Mouse (Mus musculus): ENCODE data around the gene Tfdp2. TPM values are rescaled to one million over a fixed set of nuclear protein-coding genes. Genes with fewer than 3 reads are reported as not detected.
"Not testable (repeated sequence)": the region's sequence is repeated elsewhere in the genome, so short reads cannot be mapped to it uniquely, and the experiment has no call there.

The Tfdp2 gene
- polyA plus RNA-seq, 1 experiment from 2014 or later = 39.2 TPM

DNA sequence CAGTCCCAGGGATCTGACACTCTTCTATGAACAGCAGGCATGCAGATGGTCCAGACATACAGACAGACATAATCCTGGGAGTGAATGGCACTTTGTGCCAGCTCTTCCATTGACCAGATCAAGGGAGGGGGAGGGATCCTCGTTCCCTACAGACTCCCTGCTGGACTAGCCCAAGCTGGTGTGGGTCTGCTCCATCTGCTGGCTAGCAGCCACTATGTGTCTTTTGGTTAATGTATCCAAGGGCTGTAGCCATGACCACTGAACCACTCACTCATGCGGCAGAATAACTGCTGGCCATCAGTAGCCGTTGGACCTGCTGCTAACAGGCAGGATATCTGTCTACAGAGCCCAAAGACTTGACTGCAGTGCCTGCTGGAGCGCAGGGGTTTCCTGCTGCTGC is 128.4 kb downstream of the Tfdp2 start:
- no peaks in the 10 kb centered on the region for H3K27me3 ChIP-seq (replicated peaks)
- no peaks in the 10 kb centered on the region for H3K9me3 ChIP-seq
- no peak overlapping the region for H3K4me2 ChIP-seq (replicated peaks)
- 0 out of 2 replicates have a peak, but pooled peaks cover 3% of the 10 kb centered on the region for H3K4me1 ChIP-seq (replicated peaks)
- no peaks in the 10 kb centered on the region for H3K36me3 ChIP-seq
- no peak overlapping the region for H3K4me3 ChIP-seq (replicated peaks)
- no peak for ATAC-seq
- H3K9ac ChIP-seq = no peak overlapping the region
- H3K27ac ChIP-seq = no peak overlapping the region
- WGBS = 66% methylated on average over 4 of the region's 4 CpGs

DNA sequence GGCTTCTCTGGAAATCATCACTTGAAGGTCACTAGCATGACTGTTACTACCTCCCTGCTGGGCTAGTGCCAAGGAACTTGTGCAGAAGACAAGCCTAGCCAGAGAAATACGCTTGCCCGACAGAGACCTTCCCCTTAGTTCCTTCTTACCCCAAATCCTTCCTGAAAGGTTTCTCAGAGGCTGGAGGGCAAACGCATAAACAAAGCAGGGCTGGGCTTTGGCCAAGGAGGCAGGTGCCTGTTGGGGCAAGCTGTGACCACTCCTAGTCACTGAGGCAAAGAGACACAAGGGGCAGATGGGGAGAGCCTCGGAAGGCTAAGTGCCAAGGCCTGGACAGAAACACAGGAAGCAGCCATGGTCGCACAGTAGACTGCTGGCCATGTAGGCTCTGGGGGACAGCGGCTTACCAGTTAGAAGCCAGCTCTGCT is 130.4 kb downstream of the Tfdp2 start:
- 0 out of 2 replicates have a peak, but pooled peaks cover 3% of the 10 kb centered on the region for H3K4me1 ChIP-seq (replicated peaks)
- no peaks in the 10 kb centered on the region for H3K9me3 ChIP-seq
- H3K4me3 ChIP-seq (replicated peaks) = no peak overlapping the region
- 56% methylated on average over 6 of the region's 6 CpGs for WGBS
- no peaks in the 10 kb centered on the region for H3K36me3 ChIP-seq
- ATAC-seq = no peak
- H3K4me2 ChIP-seq (replicated peaks) = no peak overlapping the region
- no peak overlapping the region for H3K27ac ChIP-seq
- H3K27me3 ChIP-seq (replicated peaks) = no peaks in the 10 kb centered on the region
- H3K9ac ChIP-seq = no peak overlapping the region

DNA sequence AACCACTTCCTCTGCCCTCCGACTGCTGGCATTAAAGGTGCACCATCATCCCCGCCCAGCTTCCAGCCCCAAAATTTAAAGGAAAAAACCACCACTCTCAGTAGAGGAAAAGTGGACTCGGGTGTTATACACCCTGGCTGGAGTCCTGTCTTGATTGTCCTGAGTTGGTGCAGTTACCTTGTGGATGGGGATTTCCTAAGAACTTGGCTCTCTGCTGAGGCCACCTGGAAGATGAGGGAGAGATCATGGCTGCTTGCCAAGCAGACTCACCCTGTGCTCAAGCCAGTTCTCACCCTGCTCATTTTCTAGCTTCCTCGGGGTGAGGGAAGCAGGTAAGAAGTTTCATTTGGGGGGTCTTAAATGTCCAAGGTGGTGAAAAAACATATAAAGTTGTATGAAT is 132.2 kb downstream of the Tfdp2 start:
- 0 out of 2 replicates have a peak, but pooled peaks cover 3% of the 10 kb centered on the region for H3K4me1 ChIP-seq (replicated peaks)
- H3K27ac ChIP-seq = no peak overlapping the region
- ATAC-seq = no peak
- no peaks in the 10 kb centered on the region for H3K27me3 ChIP-seq (replicated peaks)
- no peaks in the 10 kb centered on the region for H3K36me3 ChIP-seq
- 88% methylated on average over 4 of the region's 4 CpGs for WGBS
- no peaks in the 10 kb centered on the region for H3K9me3 ChIP-seq
- H3K9ac ChIP-seq = no peak overlapping the region
- H3K4me2 ChIP-seq (replicated peaks) = no peak overlapping the region
- H3K4me3 ChIP-seq (replicated peaks) = no peak overlapping the region

DNA sequence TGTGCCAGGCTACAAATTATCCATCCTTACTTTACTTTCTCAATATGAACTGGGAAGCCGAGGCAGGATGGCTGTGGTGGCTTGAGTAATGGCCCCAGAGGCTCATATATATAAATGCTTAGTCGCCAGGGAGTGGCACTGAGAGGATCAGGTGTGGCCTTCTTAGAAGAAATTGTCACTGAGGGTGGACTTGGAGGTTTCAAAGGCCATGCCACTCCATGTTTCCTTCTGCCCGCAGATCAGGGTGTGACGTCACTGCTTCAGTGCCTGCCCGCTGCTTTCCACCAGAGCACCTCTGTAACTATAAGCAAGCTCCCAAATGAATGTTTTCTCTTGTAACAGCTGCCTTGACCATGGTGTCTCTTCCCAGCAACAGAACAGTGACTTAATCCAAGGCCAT is 135.1 kb downstream of the Tfdp2 start:
- Histone ChIP-seq H3K4me3 (replicated peaks) (no peak overlapping the region), H3K27ac (no peak overlapping the region), H3K36me3 (peaks cover 6% of the 10 kb centered on the region; the same call in 1 of the 2 replicates), H3K9me3 (no peaks in the 10 kb centered on the region), H3K27me3 (replicated peaks) (no peaks in the 10 kb centered on the region), H3K4me1 (replicated peaks) (0 out of 2 replicates have a peak, but pooled peaks cover 3% of the 10 kb centered on the region), H3K4me2 (replicated peaks) (no peak overlapping the region), H3K9ac (no peak overlapping the region)
- peak; percentile 43; the same call in 1 of the 2 replicates for ATAC-seq
- 85% methylated on average over 5 of the region's 5 CpGs for WGBS

DNA sequence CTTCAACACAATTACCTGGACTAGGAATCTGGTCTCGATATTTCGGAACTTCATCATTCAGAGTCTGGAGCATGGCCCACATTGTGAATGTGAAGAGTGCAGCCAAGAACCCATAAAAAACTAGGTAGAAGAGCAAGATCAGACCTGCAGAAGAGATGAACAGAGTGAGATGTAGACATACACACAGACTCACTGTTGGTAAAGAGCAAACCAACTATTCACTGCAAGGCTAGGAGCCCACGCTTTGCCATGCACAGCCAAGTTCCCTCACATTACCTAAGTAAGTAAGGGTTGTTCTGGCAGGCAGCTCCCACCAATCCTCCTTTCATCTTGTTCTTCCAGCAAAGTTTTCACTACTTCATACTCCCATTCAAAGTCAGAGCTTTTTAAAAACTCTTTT is 149.7 kb downstream of the Tfdp2 start:
- no peaks in the 10 kb centered on the region for H3K9me3 ChIP-seq
- no peak overlapping the region for H3K4me2 ChIP-seq (replicated peaks)
- H3K36me3 ChIP-seq = peaks cover 2% of the 10 kb centered on the region
- 95% methylated on average over 3 of the region's 3 CpGs for WGBS
- no peaks in the 10 kb centered on the region for H3K4me1 ChIP-seq (replicated peaks)
- ATAC-seq = no peak
- H3K4me3 ChIP-seq (replicated peaks) = no peak overlapping the region
- no peaks in the 10 kb centered on the region for H3K27me3 ChIP-seq (replicated peaks)
- no peak overlapping the region for H3K9ac ChIP-seq
- H3K27ac ChIP-seq = no peak overlapping the region

DNA sequence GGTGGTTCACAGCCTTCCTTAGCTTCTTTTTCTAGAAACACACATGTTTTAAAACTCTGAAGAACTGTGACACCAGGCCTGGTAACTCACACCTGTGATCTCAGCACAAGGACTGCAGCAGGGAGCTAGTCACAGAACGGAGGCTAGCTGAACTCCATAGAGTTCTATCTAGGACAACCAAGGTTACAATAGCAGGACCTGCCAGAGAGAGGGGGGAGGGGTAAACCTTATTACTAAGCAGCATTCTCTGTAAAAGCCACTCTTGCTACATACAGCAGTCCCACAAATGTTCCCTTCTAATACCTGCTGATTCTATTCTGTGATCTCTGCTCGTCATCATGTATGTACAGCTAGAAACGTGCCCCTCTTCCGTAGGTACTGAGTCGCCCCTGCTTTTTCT is 152.8 kb downstream of the Tfdp2 start:
- no peak for ATAC-seq
- peaks cover 2% of the 10 kb centered on the region; the same call in 1 of the 2 replicates for H3K4me1 ChIP-seq (replicated peaks)
- WGBS = 91% methylated on average over 5 of the region's 5 CpGs
- H3K9me3 ChIP-seq = no peaks in the 10 kb centered on the region
- H3K27ac ChIP-seq = no peak overlapping the region
- no peak overlapping the region for H3K4me2 ChIP-seq (replicated peaks)
- H3K36me3 ChIP-seq = no peaks in the 10 kb centered on the region
- H3K9ac ChIP-seq = no peak overlapping the region
- no peak overlapping the region for H3K4me3 ChIP-seq (replicated peaks)
- H3K27me3 ChIP-seq (replicated peaks) = no peaks in the 10 kb centered on the region

DNA sequence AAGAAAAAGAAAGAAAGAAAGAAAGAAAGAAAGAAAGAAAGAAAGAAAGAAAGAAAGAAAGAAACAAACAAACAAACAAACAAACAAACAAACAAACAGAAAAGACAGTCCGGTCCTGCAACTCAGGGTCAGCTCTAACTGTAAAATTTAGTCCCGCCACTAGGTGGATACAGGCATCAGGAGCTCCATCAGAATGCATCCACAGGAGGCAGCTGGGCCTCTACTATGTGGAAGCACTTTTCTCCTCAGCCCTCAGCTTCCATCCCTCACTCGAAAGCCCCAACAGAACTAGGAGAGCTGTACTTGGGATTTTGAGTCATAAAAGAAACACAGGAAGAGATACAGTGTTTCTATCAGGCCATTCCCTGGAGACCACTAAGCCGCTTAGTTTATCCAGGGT is 153.9 kb downstream of the Tfdp2 start:
- Histone ChIP-seq H3K4me1 (replicated peaks) (peaks cover 3% of the 10 kb centered on the region; the same call in 1 of the 2 replicates), H3K27ac (no peak overlapping the region), H3K9me3 (no peaks in the 10 kb centered on the region), H3K4me2 (replicated peaks) (no peak overlapping the region), H3K36me3 (no peaks in the 10 kb centered on the region), H3K4me3 (replicated peaks) (no peak overlapping the region), H3K27me3 (replicated peaks) (no peaks in the 10 kb centered on the region), H3K9ac (no peak overlapping the region)
- WGBS = 25% methylated on average over 4 of the region's 4 CpGs
- peak; percentile 71 for ATAC-seq

DNA sequence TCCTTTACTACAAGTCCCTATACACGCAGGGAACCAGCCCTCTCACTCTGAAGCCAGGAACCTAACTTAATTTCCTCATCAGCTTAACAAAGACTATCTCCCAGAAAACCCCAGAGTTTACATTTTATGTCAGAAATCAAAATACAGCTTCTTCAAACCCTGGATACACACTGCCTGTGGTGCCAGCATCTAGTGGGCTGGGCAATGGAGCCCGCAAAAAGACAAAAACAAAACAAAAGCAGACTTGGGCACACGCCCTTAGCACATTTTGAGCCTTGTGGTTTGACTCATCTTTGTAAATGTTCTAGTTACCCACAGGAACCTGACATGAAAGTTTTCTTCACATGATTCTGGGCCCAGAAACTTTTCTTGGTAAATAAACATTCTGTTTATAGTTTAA is 154.4 kb downstream of the Tfdp2 start:
- Histone ChIP-seq H3K4me3 (replicated peaks) (no peak overlapping the region), H3K4me1 (replicated peaks) (peaks cover 3% of the 10 kb centered on the region; the same call in 1 of the 2 replicates), H3K4me2 (replicated peaks) (no peak overlapping the region), H3K9me3 (no peaks in the 10 kb centered on the region), H3K27ac (no peak overlapping the region), H3K9ac (no peak overlapping the region), H3K27me3 (replicated peaks) (no peaks in the 10 kb centered on the region), H3K36me3 (no peaks in the 10 kb centered on the region)
- 54% methylated on average over 3 of the region's 3 CpGs for WGBS
- no peak for ATAC-seq

DNA sequence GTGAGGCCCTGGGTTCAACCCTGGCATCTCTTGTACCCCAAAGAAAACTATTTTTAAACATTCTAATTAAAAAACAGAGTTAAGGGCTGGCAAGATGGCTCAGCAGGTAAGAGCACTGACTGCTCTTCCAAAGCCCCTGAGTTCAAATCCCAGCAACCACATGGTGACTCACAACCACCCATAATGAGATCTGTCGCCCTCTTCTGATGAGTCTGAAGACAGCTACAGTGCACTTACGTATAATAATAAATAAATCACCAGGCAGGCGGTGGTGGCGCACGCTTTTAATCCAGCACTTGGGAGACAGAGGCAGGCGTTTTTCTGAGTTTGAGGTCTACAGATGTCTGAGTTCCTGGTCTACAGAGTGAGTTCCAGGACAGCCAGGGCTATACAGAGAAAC is 155.7 kb downstream of the Tfdp2 start:
- not testable (repeated sequence) for H3K36me3 ChIP-seq; H3K4me1 ChIP-seq (replicated peaks); H3K27me3 ChIP-seq (replicated peaks); H3K9me3 ChIP-seq; H3K4me2 ChIP-seq (replicated peaks); ATAC-seq; H3K4me3 ChIP-seq (replicated peaks); H3K27ac ChIP-seq; H3K9ac ChIP-seq
- 89% methylated on average over 6 of the region's 6 CpGs for WGBS

DNA sequence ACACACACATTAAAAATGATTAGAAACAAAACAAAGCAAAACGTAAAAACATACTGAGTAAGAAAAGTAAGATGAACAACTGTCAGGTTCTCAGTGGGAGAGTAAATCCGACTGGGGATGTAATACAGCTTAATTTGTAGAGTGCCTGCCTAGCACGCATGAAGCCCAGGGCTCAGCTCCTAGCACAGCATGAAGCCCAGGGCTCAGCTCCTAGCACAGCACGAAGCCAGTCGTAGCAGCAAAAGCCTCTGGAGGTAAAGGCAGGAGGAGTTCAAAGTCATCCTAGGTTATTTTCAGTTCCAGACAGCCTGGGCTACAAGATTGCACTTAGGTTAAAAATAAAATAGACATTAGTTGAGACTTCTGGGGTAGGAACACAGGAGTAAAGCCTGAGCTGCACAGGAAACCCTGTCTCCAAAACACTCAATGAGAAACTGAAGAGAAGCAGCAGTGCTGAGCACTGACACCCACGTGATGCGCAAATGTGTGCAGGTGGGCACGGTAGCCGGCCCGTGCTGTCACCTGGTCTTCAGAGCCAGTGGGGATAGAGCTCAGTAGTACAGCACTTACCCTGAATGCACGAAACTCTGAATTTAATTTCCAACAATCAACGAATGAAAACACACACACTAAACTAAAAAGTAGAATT is 157.2 kb downstream of the Tfdp2 start:
- ATAC-seq = no peak
- Histone ChIP-seq H3K27me3 (replicated peaks) (no peaks in the 10 kb centered on the region), H3K27ac (no peak overlapping the region), H3K9ac (no peak overlapping the region), H3K9me3 (no peaks in the 10 kb centered on the region), H3K36me3 (no peaks in the 10 kb centered on the region), H3K4me1 (replicated peaks) (peaks cover 3% of the 10 kb centered on the region; the same call in 1 of the 2 replicates), H3K4me3 (replicated peaks) (no peak overlapping the region), H3K4me2 (replicated peaks) (no peak overlapping the region)
- WGBS = 90% methylated on average over 12 of the region's 12 CpGs

DNA sequence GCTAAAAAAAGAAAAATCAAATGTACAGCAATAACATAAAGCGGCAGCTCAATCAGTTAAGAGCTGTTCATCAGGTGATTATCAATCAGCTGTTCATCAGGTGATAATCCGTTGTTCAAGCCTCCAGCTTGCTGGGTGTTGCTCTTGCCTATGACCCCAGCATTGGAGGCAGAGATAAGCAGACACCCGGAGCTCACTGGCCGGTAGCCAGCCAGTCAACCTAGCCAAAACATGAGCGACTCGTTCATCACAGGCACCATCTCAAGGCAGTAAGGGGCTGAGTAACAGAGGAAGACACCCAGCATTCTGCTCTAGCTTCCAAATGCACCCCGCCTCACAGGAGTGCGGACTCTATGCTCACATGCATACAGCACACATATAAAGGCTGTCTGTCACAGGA is 157.7 kb downstream of the Tfdp2 start:
- Histone ChIP-seq H3K9me3 (no peaks in the 10 kb centered on the region), H3K4me1 (replicated peaks) (peaks cover 3% of the 10 kb centered on the region; the same call in 1 of the 2 replicates), H3K9ac (no peak overlapping the region), H3K4me2 (replicated peaks) (no peak overlapping the region), H3K27ac (no peak overlapping the region), H3K36me3 (no peaks in the 10 kb centered on the region), H3K4me3 (replicated peaks) (no peak overlapping the region), H3K27me3 (replicated peaks) (no peaks in the 10 kb centered on the region)
- 59% methylated on average over 8 of the region's 8 CpGs for WGBS
- ATAC-seq = no peak

DNA sequence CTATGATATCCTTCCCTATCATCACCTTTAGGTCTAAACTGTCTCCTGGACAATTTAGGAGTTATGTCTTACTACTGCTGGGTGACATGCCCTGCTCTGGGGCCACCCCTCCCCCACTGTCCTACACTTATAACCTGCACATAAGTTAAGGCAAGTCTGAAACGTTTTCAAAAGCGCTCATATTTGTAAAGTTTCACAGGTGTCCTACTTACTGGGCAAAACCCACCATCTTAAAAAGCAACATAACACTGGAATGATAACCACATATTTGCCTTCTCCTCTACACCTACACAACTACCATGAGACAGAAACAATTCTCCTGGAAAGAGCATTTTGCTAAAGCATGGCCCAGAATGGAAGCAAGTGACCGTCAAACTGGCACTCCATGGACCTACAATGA is 164.0 kb downstream of the Tfdp2 start:
- Histone ChIP-seq H3K4me1 (replicated peaks) (peaks cover 9% of the 10 kb centered on the region; the same call in 1 of the 2 replicates), H3K36me3 (no peaks in the 10 kb centered on the region), H3K9ac (no peak overlapping the region), H3K4me3 (replicated peaks) (no peak overlapping the region), H3K27me3 (replicated peaks) (no peaks in the 10 kb centered on the region), H3K4me2 (replicated peaks) (no peak overlapping the region), H3K27ac (no peak overlapping the region), H3K9me3 (no peaks in the 10 kb centered on the region)
- WGBS = 84% methylated on average over 3 of the region's 3 CpGs
- ATAC-seq = no peak

DNA sequence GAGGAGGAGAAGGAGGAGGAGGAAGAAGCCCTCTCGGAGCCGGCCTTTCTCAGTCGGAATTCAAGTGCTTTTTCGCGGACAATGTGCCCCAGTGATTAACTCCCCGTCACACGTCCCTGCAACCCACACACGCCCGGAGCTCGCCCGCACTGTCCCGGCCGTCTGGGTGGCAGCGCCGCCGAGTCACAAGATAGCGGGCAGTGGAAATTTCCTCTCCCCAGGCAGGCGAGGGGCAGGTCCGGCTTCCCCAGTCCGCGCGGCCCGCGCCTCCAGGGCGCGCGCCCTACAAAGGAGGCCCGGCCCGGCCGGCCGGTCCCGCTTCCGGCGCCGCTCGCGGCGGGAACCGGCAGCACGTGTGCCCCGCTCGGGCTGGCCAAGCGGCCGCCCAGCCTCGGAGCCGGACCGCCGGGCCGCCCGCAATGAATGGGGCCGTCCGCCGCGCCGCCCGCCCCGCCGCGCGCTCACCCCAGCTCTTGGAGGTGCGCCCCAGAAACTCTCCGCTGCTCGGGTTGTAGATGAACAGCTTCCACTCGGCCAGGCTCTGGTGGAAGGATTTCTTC is 167.6 kb downstream of the Tfdp2 start:
- H3K27me3 ChIP-seq (replicated peaks) = no peaks in the 10 kb centered on the region
- no peaks in the 10 kb centered on the region for H3K36me3 ChIP-seq
- H3K9me3 ChIP-seq = no peaks in the 10 kb centered on the region
- peak overlapping the region; percentile 82 for H3K9ac ChIP-seq
- WGBS = under 1% methylated on average over 64 of the region's 64 CpGs
- peak overlapping the region; percentile 94 for H3K27ac ChIP-seq
- ATAC-seq = peak; percentile 76
- peaks cover 9% of the 10 kb centered on the region; the same call in 1 of the 2 replicates for H3K4me1 ChIP-seq (replicated peaks)
- H3K4me2 ChIP-seq (replicated peaks) = peak overlapping the region; percentile 66
- H3K4me3 ChIP-seq (replicated peaks) = peak overlapping the region; percentile 85

Data from intestine, embryonic 15.5 days (tissue).